Mouse (Mus musculus) granulocyte monocyte progenitor cell, adult 5-6 weeks (primary cell): ENCODE measurements around the gene Grin3b. TPM values are rescaled to one million over a fixed set of nuclear protein-coding genes. Genes with fewer than 3 reads are reported as not detected.

Source experiments
- ATAC-seq: replicated peaks from 2 replicates; pipeline ENCODE4 v1.8.0; 2016; ENCODE audit warnings: mild to moderate bottlenecking, moderate TSS enrichment, inconsistent platforms; ENCODE audit not compliant: poor library complexity, severe bottlenecking
- total RNA-seq, 2 experiments: library from RNA; stranded (forward) in 1 of 2; stranded (reverse) in 1 of 2; fragments of 200-712, 200-1000 nt in 1 of 2; fragments of >200 nt in 1 of 2; fragmentation: Nextera tagmentation in 1 of 2; gene quantifications; 2 replicates each; pipeline ENCODE4 v1.2.3; 2014 to 2017

Gene Grin3b
- total RNA-seq, 2 experiments from 2014 or later: not detected

GRCm38 (mm10) chr10:79986232-79986878, 15.8 kb downstream of the Grin3b start:
- ATAC-seq: no peak

GRCm38 (mm10) chr10:79986963-79987362, 16.4 kb downstream of the Grin3b start:
- peak; percentile 32 for ATAC-seq

- ATAC-seq: no peak
Observed at GRCm38 (mm10) chr10:79987771-79988505, 17.4 kb downstream of the Grin3b start.

- ATAC-seq: 0 out of 2 replicates have a peak, but pooled peaks have one; percentile 1
Observed at GRCm38 (mm10) chr10:79988506-79989271, 18.2 kb downstream of the Grin3b start, which contains the start of gene Cnn2. Gene Cnn2, plus strand, starts transcription at chr10:79988584.

- ATAC-seq: no peak
Observed at GRCm38 (mm10) chr10:79989272-79989786, 18.8 kb downstream of the Grin3b start.

- ATAC-seq: no peak
Observed at GRCm38 (mm10) chr10:79989870-79990269, 19.4 kb downstream of the Grin3b start.

- ATAC-seq: no peak
Observed at GRCm38 (mm10) chr10:79991099-79991498, 20.6 kb downstream of the Grin3b start.

GRCm38 (mm10) chr10:79991548-79991947, 21.0 kb downstream of the Grin3b start:
- ATAC-seq: no peak

- peak; percentile 63 for ATAC-seq
Observed at GRCm38 (mm10) chr10:79994397-79995115, 24.0 kb downstream of the Grin3b start.

GRCm38 (mm10) chr10:79995636-79996035, 25.1 kb downstream of the Grin3b start:
- no peak for ATAC-seq

GRCm38 (mm10) chr10:79996272-79997033, 25.9 kb downstream of the Grin3b start, which contains the start of gene Abca7:
Gene Abca7, plus strand, starts transcription at chr10:79996494.
- peak; percentile 75 for ATAC-seq

- peak; percentile 42 for ATAC-seq
Observed at GRCm38 (mm10) chr10:79997034-79997760, 26.7 kb downstream of the Grin3b start.

- no peak for ATAC-seq
Observed at GRCm38 (mm10) chr10:79997819-79998218, 27.3 kb downstream of the Grin3b start.

GRCm38 (mm10) chr10:80001945-80002344, 31.4 kb downstream of the Grin3b start:
- ATAC-seq: no peak

- no peak for ATAC-seq
Observed at GRCm38 (mm10) chr10:80002829-80003228, 32.3 kb downstream of the Grin3b start.

GRCm38 (mm10) chr10:80003374-80004232, 33.1 kb downstream of the Grin3b start:
- no peak for ATAC-seq

GRCm38 (mm10) chr10:80004233-80004705, 33.8 kb downstream of the Grin3b start:
- no peak for ATAC-seq

GRCm38 (mm10) chr10:80011740-80012139, 41.2 kb downstream of the Grin3b start:
- no peak for ATAC-seq
